Mouse (Mus musculus) adrenal gland, postnatal 10 days (tissue): Measurements from ENCODE around the gene Gltpd2. TPM values are rescaled to one million over a fixed set of nuclear protein-coding genes. Genes with fewer than 3 reads are reported as not detected.
"Not testable (repeated sequence)": the region's sequence is repeated elsewhere in the genome, so short reads cannot be mapped to it uniquely, and the experiment has no call there.

Experiments
- DNase-seq: peaks from one replicate; pipeline ENCODE4 v3.0.0; 2021; ENCODE audit warnings: mixed read lengths
- total RNA-seq, 2 experiments: library from RNA; stranded (reverse); gene quantifications; 2 replicates each; pipeline ENCODE4 v1.2.3; 2021

Gltpd2 gene
- total RNA-seq, 2 experiments from 2014 or later = 4.9 to 9.8 TPM

- DNase-seq = no peak
These were observed 560 bp upstream of the Gltpd2 start for GRCm38 (mm10) chr11:70518436-70518835.

GRCm38 (mm10) chr11:70520178-70520769 lies 1.3 kb downstream of the Gltpd2 start:
- peak; percentile 55 for DNase-seq

- not testable (repeated sequence) for DNase-seq
These were observed 4.5 kb downstream of the Gltpd2 start for GRCm38 (mm10) chr11:70523306-70523989.

GRCm38 (mm10) chr11:70524782-70525181 lies 5.8 kb downstream of the Gltpd2 start:
- no peak for DNase-seq

GRCm38 (mm10) chr11:70525184-70525678 lies 6.2 kb downstream of the Gltpd2 start, which contains the start of gene Psmb6:
Gene Psmb6 (plus strand): TSS chr11:70525367.
- DNase-seq = peak; percentile 90

- no peak for DNase-seq
These were observed 6.7 kb downstream of the Gltpd2 start for GRCm38 (mm10) chr11:70525726-70526125.

GRCm38 (mm10) chr11:70526211-70526610 lies 7.2 kb downstream of the Gltpd2 start:
- DNase-seq = no peak

GRCm38 (mm10) chr11:70528610-70529009 lies 9.6 kb downstream of the Gltpd2 start:
- no peak for DNase-seq

- DNase-seq = not testable (repeated sequence)
These were observed 12.1 kb downstream of the Gltpd2 start for GRCm38 (mm10) chr11:70531065-70531464.

- DNase-seq = no peak
These were observed 13.8 kb downstream of the Gltpd2 start, which contains the start of gene Gm40193 for GRCm38 (mm10) chr11:70532839-70533238. Gene Gm40193 (minus strand): TSS chr11:70532939.

GRCm38 (mm10) chr11:70539423-70539822 lies 20.4 kb downstream of the Gltpd2 start:
- DNase-seq = no peak

GRCm38 (mm10) chr11:70539877-70540587 lies 21.0 kb downstream of the Gltpd2 start, which contains the start of gene Pld2:
Gene Pld2 (plus strand): TSS chr11:70540064.
- DNase-seq = peak; percentile 94

GRCm38 (mm10) chr11:70540928-70541327 lies 21.9 kb downstream of the Gltpd2 start:
- DNase-seq = no peak

GRCm38 (mm10) chr11:70541415-70541814 lies 22.4 kb downstream of the Gltpd2 start:
- DNase-seq = no peak

- no peak for DNase-seq
These were observed 25.5 kb downstream of the Gltpd2 start for GRCm38 (mm10) chr11:70544496-70544895.

- no peak for DNase-seq
These were observed 32.5 kb downstream of the Gltpd2 start for GRCm38 (mm10) chr11:70551526-70551925.

GRCm38 (mm10) chr11:70553940-70554339 lies 34.9 kb downstream of the Gltpd2 start:
- DNase-seq = no peak

- DNase-seq = no peak
These were observed 38.5 kb downstream of the Gltpd2 start for GRCm38 (mm10) chr11:70557545-70557944.

GRCm38 (mm10) chr11:70561937-70562286 lies 42.9 kb downstream of the Gltpd2 start:
- DNase-seq = no peak

GRCm38 (mm10) chr11:70562287-70562994 lies 43.4 kb downstream of the Gltpd2 start, which contains the start of gene Mink1:
Gene Mink1 (plus strand): TSS chr11:70562881.
- DNase-seq = peak; percentile 93

- no peak for DNase-seq
These were observed 44.0 kb downstream of the Gltpd2 start for GRCm38 (mm10) chr11:70562995-70563469.
